Comparison of ENCODE assay signal across 9 mouse cellular contexts in the genomic region with DNA sequence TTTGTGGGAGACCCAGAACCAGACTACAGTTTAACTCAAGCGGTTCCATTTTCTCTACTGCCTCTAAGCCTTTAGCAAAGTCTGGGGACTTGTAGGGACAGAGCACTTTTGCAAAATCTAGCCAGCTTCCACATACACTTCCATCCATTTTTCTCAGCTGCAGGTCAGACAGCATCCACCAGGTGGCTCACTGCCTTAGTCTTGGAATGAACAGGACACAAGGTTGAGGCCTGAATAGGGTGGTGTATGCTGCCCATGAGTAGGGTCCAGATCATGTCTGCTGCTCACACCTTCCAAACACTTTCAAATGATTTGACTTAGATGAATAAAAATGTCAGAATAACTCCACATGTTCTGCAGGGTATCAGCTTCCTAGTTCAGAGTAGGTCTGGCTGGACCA. TPM values are rescaled to one million over a fixed set of nuclear protein-coding genes. Genes with fewer than 3 reads are reported as not detected.
DNase-seq lines count a peak whose midpoint lies in the region; ATAC-seq lines count a peak whose summit lies in the region.
"Had no signal": no experiment of that assay in that cellular context is flagged by ENCODE, and none has a peak within 500 bp of the region (broad histone marks: within the 10 kb centered on the region; RNA-seq: fewer than 3 reads in every experiment).

No protein-coding gene starts in this region.

- ATAC-seq in activated CD4-positive, CD25-positive, alpha-beta regulatory T cell, adult 4 months, result peak; percentile 65
- peak; percentile 58; the same call in 1 of the 2 replicates for ATAC-seq in kidney, embryonic 14.5 days (ENCODE audit: low FRiP score, low TSS enrichment)
- 0 out of 2 replicates have a peak, but pooled peaks have one; percentile 39 for ATAC-seq in liver, embryonic 16.5 days (ENCODE audit: low read depth)
- ATAC-seq in neural tube, embryonic 13.5 days (ENCODE audit: low read depth), result peak; percentile 74

- no peak overlapping the region for H3K4me2 ChIP-seq in kidney, embryonic 14.5 days (replicated peaks; ENCODE audit: low read depth, low read length)
- H3K4me2 ChIP-seq in liver, embryonic 16.5 days (ENCODE audit: low read depth, low read length), result no peak overlapping the region
- H3K4me2 ChIP-seq in neural tube, embryonic 13.5 days, result no peak overlapping the region

- H3K4me1 ChIP-seq in kidney, embryonic 14.5 days (ENCODE audit: control insufficient read depth, insufficient read depth, low read length), result no peaks in the 10 kb centered on the region
- no peaks in the 10 kb centered on the region for H3K4me1 ChIP-seq in liver, embryonic 16.5 days (ENCODE audit: control insufficient read depth, low read depth, low read length)
- H3K4me1 ChIP-seq in neural tube, embryonic 13.5 days (replicated peaks), result no peaks in the 10 kb centered on the region

- H3K36me3 ChIP-seq in kidney, embryonic 14.5 days (ENCODE audit: control insufficient read depth, insufficient read depth, low read length), result peaks cover 14% of the 10 kb centered on the region
- H3K36me3 ChIP-seq in liver, embryonic 16.5 days (ENCODE audit: control insufficient read depth, insufficient read depth), result peaks cover 6% of the 10 kb centered on the region
- H3K36me3 ChIP-seq in neural tube, embryonic 13.5 days, result peaks cover 24% of the 10 kb centered on the region

- 24% methylated on average over 1 of the region's 1 CpGs for WGBS in kidney, embryonic 14.5 days
- 10% methylated on average over 1 of the region's 1 CpGs for WGBS in liver, embryonic 16.5 days (ENCODE audit: insufficient replicate concordance)
- WGBS in neural tube, embryonic 13.5 days, result 23% methylated on average over 1 of the region's 1 CpGs

- H3K9ac ChIP-seq in kidney, embryonic 14.5 days (ENCODE audit: low read depth, low read length), result no peak overlapping the region
- H3K9ac ChIP-seq in liver, embryonic 16.5 days (ENCODE audit: low read depth, low read length), result no peak overlapping the region
- H3K9ac ChIP-seq in neural tube, embryonic 13.5 days, result no peak overlapping the region

- no peak overlapping the region for H3K27ac ChIP-seq in kidney, embryonic 14.5 days (ENCODE audit: low read depth, low read length)
- no peak overlapping the region for H3K27ac ChIP-seq in liver, embryonic 16.5 days (ENCODE audit: low read length)
- H3K27ac ChIP-seq in neural tube, embryonic 13.5 days (replicated peaks), result no peak overlapping the region

- no peak overlapping the region for H3K4me3 ChIP-seq in kidney, embryonic 14.5 days (ENCODE audit: low read length)
- no peak overlapping the region for H3K4me3 ChIP-seq in liver, embryonic 16.5 days (ENCODE audit: low read depth, low read length)
- no peak overlapping the region for H3K4me3 ChIP-seq in neural tube, embryonic 13.5 days

- no peaks in the 10 kb centered on the region for H3K27me3 ChIP-seq in kidney, embryonic 14.5 days (ENCODE audit: control insufficient read depth, insufficient read depth, low read length)
- H3K27me3 ChIP-seq in liver, embryonic 16.5 days (ENCODE audit: control insufficient read depth, insufficient read depth, low read depth, low read length), result no peaks in the 10 kb centered on the region
- no peaks in the 10 kb centered on the region for H3K27me3 ChIP-seq in neural tube, embryonic 13.5 days

- no peaks in the 10 kb centered on the region for H3K9me3 ChIP-seq in kidney, embryonic 14.5 days (ENCODE audit: control insufficient read depth, low read length)
- no peaks in the 10 kb centered on the region for H3K9me3 ChIP-seq in liver, embryonic 16.5 days (replicated peaks; ENCODE audit: control insufficient read depth, low read length)
- no peaks in the 10 kb centered on the region for H3K9me3 ChIP-seq in neural tube, embryonic 13.5 days

- DNase-seq in CD8-positive naive resting alpha-beta T cell, adult 2 months (ENCODE audit: low read depth in 2 of 2, low spot score in 2 of 2), result peak; percentile 40 to 44
- peak; percentile 86 for DNase-seq in embryo, embryonic 10.5 days (ENCODE audit: low spot score)
- DNase-seq in heart, adult 8-10 months (ENCODE audit: low spot score), result peak; percentile 47
- DNase-seq in thymus, postnatal 4 days, result peak; percentile 74

RNA-seq across cellular contexts. Expression of gene Tomt, which starts 11.9 kb away (rescaled TPM):
- polyA plus RNA-seq in activated CD4-positive, CD25-positive, alpha-beta regulatory T cell, adult 4 months (2017; shearing (Covaris generic)), result under 1 TPM in 1 of 2 experiments, not detected in 1; 0.46 TPM
- total RNA-seq in heart, adult 8-10 months (2022), result not detected
- polyA plus RNA-seq in kidney, embryonic 14.5 days (2014; fragmentation: Nextera tagmentation; extraction: Ambion mirVana), result 0.27 and 0.37 TPM in 2 replicates
- 0.25 and 0.31 TPM in 2 replicates for polyA plus RNA-seq in liver, embryonic 16.5 days (2015; fragmentation: Nextera tagmentation; extraction: Ambion mirVana)
- 0.25 and 0.54 TPM in 2 replicates for polyA plus RNA-seq in neural tube, embryonic 13.5 days (2015; fragmentation: Nextera tagmentation; extraction: Ambion mirVana)
- total RNA-seq: layer of hippocampus, adult 18-20 months had no signal

RNA-seq across cellular contexts. Expression of gene Lamtor1, which starts 12.4 kb away (rescaled TPM):
- 100 to 1,000 TPM; 127 to 131 TPM for polyA plus RNA-seq in activated CD4-positive, CD25-positive, alpha-beta regulatory T cell, adult 4 months (2017; shearing (Covaris generic))
- total RNA-seq in heart, adult 8-10 months (2022), result 100 to 1,000 TPM; 119 to 133 (median 122) TPM
- polyA plus RNA-seq in kidney, embryonic 14.5 days (2014; fragmentation: Nextera tagmentation; extraction: Ambion mirVana), result 135 and 152 TPM in 2 replicates
- 63.7 TPM in 2 replicates for polyA plus RNA-seq in liver, embryonic 16.5 days (2015; fragmentation: Nextera tagmentation; extraction: Ambion mirVana)
- polyA plus RNA-seq in neural tube, embryonic 13.5 days (2015; fragmentation: Nextera tagmentation; extraction: Ambion mirVana), result 134 and 139 TPM in 2 replicates

RNA-seq across cellular contexts. Expression of gene Lrrc51, which starts 15.6 kb away (rescaled TPM):
- 1 to 10 TPM; 1.8 to 2.0 TPM for polyA plus RNA-seq in activated CD4-positive, CD25-positive, alpha-beta regulatory T cell, adult 4 months (2017; shearing (Covaris generic))
- total RNA-seq in heart, adult 8-10 months (2022), result 1 to 10 TPM; 4.3 to 6.2 (median 5.4) TPM
- 10.0 and 14.7 TPM in 2 replicates for polyA plus RNA-seq in kidney, embryonic 14.5 days (2014; fragmentation: Nextera tagmentation; extraction: Ambion mirVana)
- polyA plus RNA-seq in liver, embryonic 16.5 days (2015; fragmentation: Nextera tagmentation; extraction: Ambion mirVana), result 1.3 and 2.1 TPM in 2 replicates
- polyA plus RNA-seq in neural tube, embryonic 13.5 days (2015; fragmentation: Nextera tagmentation; extraction: Ambion mirVana), result 6.6 and 8.3 TPM in 2 replicates

RNA-seq across cellular contexts. Expression of gene Numa1, which starts 15.8 kb away (rescaled TPM):
- 10 to 100 TPM; 59.1 to 76.8 TPM for polyA plus RNA-seq in activated CD4-positive, CD25-positive, alpha-beta regulatory T cell, adult 4 months (2017; shearing (Covaris generic))
- total RNA-seq in heart, adult 8-10 months (2022), result 100 to 1,000 TPM in 2 of 4 experiments, 10 to 100 TPM in 2; 90.6 to 103 (median 98.5) TPM
- polyA plus RNA-seq in kidney, embryonic 14.5 days (2014; fragmentation: Nextera tagmentation; extraction: Ambion mirVana), result 69.6 and 110 TPM in 2 replicates
- 32.1 and 32.5 TPM in 2 replicates for polyA plus RNA-seq in liver, embryonic 16.5 days (2015; fragmentation: Nextera tagmentation; extraction: Ambion mirVana)
- polyA plus RNA-seq in neural tube, embryonic 13.5 days (2015; fragmentation: Nextera tagmentation; extraction: Ambion mirVana), result 46.2 and 50.1 TPM in 2 replicates

RNA-seq across cellular contexts. Expression of gene Folr1, which starts 47.5 kb away (rescaled TPM):
- not detected for polyA plus RNA-seq in activated CD4-positive, CD25-positive, alpha-beta regulatory T cell, adult 4 months (2017; shearing (Covaris generic))
- under 1 TPM in 1 of 4 experiments, not detected in 3; 0.44 TPM for total RNA-seq in heart, adult 8-10 months (2022)
- 27.3 and 30.4 TPM in 2 replicates for polyA plus RNA-seq in kidney, embryonic 14.5 days (2014; fragmentation: Nextera tagmentation; extraction: Ambion mirVana)
- polyA plus RNA-seq in liver, embryonic 16.5 days (2015; fragmentation: Nextera tagmentation; extraction: Ambion mirVana), result 0.64 and 1.1 TPM in 2 replicates
- polyA plus RNA-seq in neural tube, embryonic 13.5 days (2015; fragmentation: Nextera tagmentation; extraction: Ambion mirVana), result 0.77 and 4.3 TPM in 2 replicates
